8 mouse cellular contexts compared by ENCODE assay signal in genomic region chr15:100041267-100042047, GRCm38 (mm10). TPM values are rescaled to one million over a fixed set of nuclear protein-coding genes. Genes with fewer than 3 reads are reported as not detected.
DNase-seq lines count a peak whose midpoint lies in the region; ATAC-seq and TF ChIP-seq lines count a peak whose summit lies in the region.

No protein-coding gene starts in this region.

- H3K36me3 ChIP-seq in hindbrain, embryonic 15.5 days = no peaks in the 10 kb centered on the region
- no peaks in the 10 kb centered on the region for H3K36me3 ChIP-seq in midbrain, embryonic 12.5 days

- peak overlapping the region; percentile 30; the same call in 1 of the 2 replicates for H3K27ac ChIP-seq in hindbrain, embryonic 15.5 days (replicated peaks)
- H3K27ac ChIP-seq in midbrain, embryonic 12.5 days (replicated peaks) = peak overlapping the region; percentile 35; the same call in 1 of the 2 replicates

- H3K4me2 ChIP-seq in hindbrain, embryonic 15.5 days = peak overlapping the region; percentile 55
- H3K4me2 ChIP-seq in midbrain, embryonic 12.5 days (replicated peaks) = peak overlapping the region; percentile 67

- peak overlapping the region; percentile 42 for H3K9ac ChIP-seq in hindbrain, embryonic 15.5 days
- peak overlapping the region; percentile 52 for H3K9ac ChIP-seq in midbrain, embryonic 12.5 days (replicated peaks)

- H3K4me1 ChIP-seq in lung, adult 2 months (ENCODE audit: control insufficient read depth, insufficient read depth, low read length) = peaks cover 28% of the 10 kb centered on the region
- H3K4me1 ChIP-seq in hindbrain, embryonic 15.5 days (replicated peaks) = peaks cover 54% of the 10 kb centered on the region
- peaks cover 31% of the 10 kb centered on the region for H3K4me1 ChIP-seq in midbrain, embryonic 12.5 days

- no peaks in the 10 kb centered on the region for H3K27me3 ChIP-seq in hindbrain, embryonic 15.5 days
- peaks cover 7% of the 10 kb centered on the region for H3K27me3 ChIP-seq in midbrain, embryonic 12.5 days

- H3K4me3 ChIP-seq in lung, adult 2 months (replicated peaks; ENCODE audit: extremely low read depth, low read depth, low read length) = peak overlapping the region; percentile 25
- peak overlapping the region; percentile 90 for H3K4me3 ChIP-seq in hindbrain, embryonic 15.5 days
- H3K4me3 ChIP-seq in midbrain, embryonic 12.5 days = peak overlapping the region; percentile 94

- no peaks in the 10 kb centered on the region for H3K9me3 ChIP-seq in hindbrain, embryonic 15.5 days
- H3K9me3 ChIP-seq in midbrain, embryonic 12.5 days = no peaks in the 10 kb centered on the region

- no peak for ATAC-seq in hindbrain, embryonic 15.5 days (ENCODE audit: low FRiP score, low read depth)
- ATAC-seq in midbrain, embryonic 12.5 days (ENCODE audit: low FRiP score, low read depth) = no peak

- no peak for TF ChIP-seq POLR2A in lung, adult 2 months (IDR thresholded peaks at IDR 0.05; ENCODE audit: borderline replicate concordance, extremely low read depth, low read depth, low read length)

- no peak for TF ChIP-seq CTCF in lung, adult 2 months (IDR thresholded peaks at IDR 0.05; ENCODE audit: insufficient read depth, low read length)

- no peak for DNase-seq in lung, adult 2 months
- no peak for DNase-seq in lung, postnatal 14 days
- DNase-seq in cerebellum, adult 9-10 months = peak; percentile 59
- no peak for DNase-seq in urinary bladder, adult 18-20 months (ENCODE audit: low spot score in 2 of 2)
- DNase-seq in gastrocnemius, adult 18-20 months (ENCODE audit: low spot score) = no peak
- no peak for DNase-seq in frontal cortex, postnatal 36 days (ENCODE audit: low spot score in 2 of 2)

- 18% methylated on average over 10 of the region's 10 CpGs for WGBS in lung, adult 2 months
- whole genome bisulfite sequencing in hindbrain, embryonic 15.5 days = 24% methylated on average over 10 of the region's 10 CpGs
- WGBS in midbrain, embryonic 12.5 days = 41% methylated on average over 10 of the region's 10 CpGs

RNA-seq across cellular contexts. Expression of gene Dip2b, which starts 3.0 kb away (rescaled TPM):
- 11.0 and 14.6 TPM in 2 replicates for polyA plus RNA-seq in lung, adult 2 months (2012; rRNA removed)
- polyA plus RNA-seq in hindbrain, embryonic 15.5 days (2015; fragmentation: Nextera tagmentation; extraction: Ambion mirVana) = 16.7 and 17.5 TPM in 2 replicates
- 26.6 and 28.4 TPM in 2 replicates for polyA plus RNA-seq in midbrain, embryonic 12.5 days (2016; fragmentation: Nextera tagmentation; extraction: Ambion mirVana)
- 1 to 10 TPM; 5.3 to 5.7 TPM for total RNA-seq in gastrocnemius, adult 18-20 months (2021)

Comparison
In these comparisons a context has a peak if more than half of its experiments do, and no peak if none do; other contexts are left out.
1. H3K4me3 ChIP-seq: peak in every context shown above with its lines; median percentile 94 in midbrain, embryonic 12.5 days; 90 in hindbrain, embryonic 15.5 days; 25 in lung, adult 2 months.